Mouse (Mus musculus) brain, embryonic 14.5 days (tissue): Measurements from ENCODE around the gene Dcx. TPM values are rescaled to one million over a fixed set of nuclear protein-coding genes. Genes with fewer than 3 reads are reported as not detected.
A peak's percentile ranks its signal among the peaks of the same experiment; 100 is the strongest.

Experiments
- DNase-seq: peaks from one replicate; pipeline ENCODE4 v3.0.0-alpha.2; 2011; ENCODE audit warnings: low read depth
- CTCF ChIP-seq: fragments of 200-500 bp; IDR thresholded peaks from 2 replicates; pipeline ENCODE4 v1.5.1; 2012; ENCODE audit warnings: inconsistent platforms, mild to moderate bottlenecking, moderate library complexity, borderline replicate concordance; ENCODE audit not compliant: insufficient read depth, insufficient read length; ENCODE audit errors: extremely low read depth
- POLR2A ChIP-seq: fragments of 200-500 bp; IDR thresholded peaks from 2 replicates; pipeline ENCODE4 v1.6.1; 2012; ENCODE audit warnings: mild to moderate bottlenecking, inconsistent platforms, borderline replicate concordance; ENCODE audit not compliant: poor library complexity, insufficient read depth, insufficient read length, severe bottlenecking; ENCODE audit errors: extremely low read depth
- polyA plus RNA-seq: library from polyadenylated mRNA; depleted of rRNA; stranded (reverse); fragments of >200 nt; gene quantifications from 2 replicates; pipeline ENCODE4 v1.2.3, GENCODE M21; 2012; rRNA removed

Gene Dcx
- polyA plus RNA-seq = 239 and 313 TPM in 2 replicates

DNA sequence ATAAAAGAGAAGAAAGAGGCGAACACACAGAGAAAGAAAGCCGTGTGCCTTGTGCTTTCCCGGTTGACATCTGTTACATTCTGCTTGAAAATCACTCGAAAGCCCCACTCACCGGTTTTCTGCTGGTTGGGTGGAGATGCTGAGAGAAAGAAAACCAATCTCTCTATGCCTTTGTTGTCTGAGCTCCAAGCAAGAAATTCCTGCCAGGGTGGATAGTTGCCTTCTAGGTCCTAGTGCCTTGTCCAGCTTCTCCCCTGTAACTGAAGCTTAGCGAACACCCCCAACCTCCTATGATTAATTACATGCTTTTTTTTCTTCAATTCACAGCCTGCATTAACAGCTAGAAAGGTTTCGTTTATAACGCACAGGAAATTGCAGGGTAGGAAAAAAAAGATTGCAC lies at the start of gene Dcx:
Gene Dcx, minus strand, starts transcription at position 354 of the 400 bp plus-strand sequence.
- DNase-seq = peak; percentile 89
- TF ChIP-seq CTCF (no peak), POLR2A (peak; percentile 16; the same call in 1 of the 2 replicates)

DNA sequence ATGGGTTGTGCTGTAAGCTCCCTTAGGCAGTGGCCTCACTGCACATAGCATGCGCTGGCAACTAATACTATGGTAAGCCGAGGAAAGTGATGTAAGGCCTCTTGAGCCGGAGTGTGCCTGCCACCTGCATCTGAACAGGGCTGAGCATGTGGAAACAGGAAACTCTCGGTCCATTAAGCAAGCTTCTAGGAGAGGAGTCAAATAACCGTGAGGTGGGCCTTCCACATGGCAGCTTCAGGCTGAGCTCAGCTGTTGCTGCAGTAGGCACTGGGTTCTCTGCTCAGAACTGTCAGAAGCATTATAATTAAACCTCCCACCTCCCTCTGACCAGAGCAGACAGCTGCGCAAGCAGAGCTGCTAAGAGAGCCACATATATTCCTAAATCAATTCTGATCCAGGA lies 33.1 kb upstream of the Dcx start:
- DNase-seq = peak; percentile 48
- TF ChIP-seq CTCF (no peak), POLR2A (no peak)

DNA sequence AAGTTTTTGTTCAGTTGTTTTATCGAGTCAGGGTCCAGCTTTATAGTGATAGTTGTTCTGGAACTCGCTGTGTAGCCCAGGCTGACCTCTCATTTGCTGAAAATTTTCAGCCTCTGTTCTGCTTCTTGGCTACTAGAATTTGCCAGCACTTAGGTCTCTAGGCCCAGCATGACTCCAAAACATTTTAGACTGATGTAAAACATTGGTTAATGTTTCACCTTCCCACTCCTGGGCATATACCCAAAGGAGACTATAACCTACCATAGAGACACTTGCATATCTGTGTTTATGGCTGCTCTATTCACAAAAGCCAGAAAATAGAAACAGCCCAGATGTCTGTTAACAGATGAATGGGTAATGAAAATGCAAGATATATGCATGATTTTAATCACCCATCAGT lies 560 bp upstream of the Dcx start:
- TF ChIP-seq CTCF (no peak), POLR2A (no peak)
- DNase-seq = peak; percentile 40

DNA sequence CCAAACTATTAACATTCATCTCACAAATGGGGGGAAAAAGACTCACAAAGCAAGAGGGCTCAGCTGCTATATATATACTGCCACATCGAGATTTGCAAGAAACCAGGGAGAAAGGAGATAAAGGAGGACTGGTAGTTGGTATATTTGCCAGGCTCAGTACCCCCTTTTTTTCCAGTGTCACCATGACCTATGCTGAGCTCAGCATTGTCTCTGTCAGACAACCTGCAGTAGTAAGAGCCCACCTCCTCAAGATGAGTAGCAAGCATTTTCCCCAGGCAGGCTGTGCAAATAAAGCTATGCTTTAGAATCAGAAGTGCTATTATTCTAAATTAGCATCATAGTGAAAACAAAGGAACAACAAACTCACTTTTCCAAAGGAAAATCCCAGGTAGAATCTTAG lies 581 bp downstream of the Dcx start:
- no peak for TF ChIP-seq POLR2A
- no peak for TF ChIP-seq CTCF
- DNase-seq = peak; percentile 48

DNA sequence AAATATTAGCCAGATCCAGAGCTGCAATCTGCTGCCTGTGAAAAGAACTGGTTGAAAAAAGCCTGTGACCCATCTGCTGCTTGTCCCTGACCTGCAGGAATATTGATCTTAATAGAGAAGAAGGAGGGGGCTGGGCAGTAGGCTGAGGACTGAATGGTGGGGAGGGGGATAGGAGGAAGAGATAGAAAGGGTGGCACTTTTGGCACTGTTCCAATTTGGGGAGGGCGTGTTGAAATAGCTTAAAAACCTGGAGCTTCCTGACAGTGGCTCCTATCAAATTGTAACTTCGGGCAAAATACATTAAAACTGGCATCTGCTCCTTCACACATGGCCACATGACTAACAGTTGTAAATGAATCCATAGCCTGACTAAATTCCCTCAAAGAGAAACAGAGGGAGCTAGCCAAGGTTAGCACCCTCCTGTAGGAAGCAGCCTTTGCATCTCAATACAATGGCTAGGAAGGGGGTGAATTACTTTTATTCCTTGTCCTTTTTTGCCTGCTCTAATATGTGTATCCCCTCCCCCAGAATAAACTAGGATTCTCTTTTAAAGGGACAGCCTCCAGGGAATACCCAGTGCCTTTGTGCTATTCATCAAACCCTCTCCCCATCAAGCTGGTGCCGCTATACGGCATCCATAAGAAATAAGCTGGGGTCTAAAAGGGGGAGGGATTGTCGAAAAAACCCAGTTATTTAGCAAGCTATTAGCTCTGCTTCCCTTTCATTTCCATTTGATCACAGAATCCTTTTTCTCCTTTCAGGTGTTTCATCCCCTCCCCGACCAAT lies 1.5 kb downstream of the Dcx start:
- DNase-seq = peak; percentile 87
- TF ChIP-seq CTCF (no peak), POLR2A (no peak)

DNA sequence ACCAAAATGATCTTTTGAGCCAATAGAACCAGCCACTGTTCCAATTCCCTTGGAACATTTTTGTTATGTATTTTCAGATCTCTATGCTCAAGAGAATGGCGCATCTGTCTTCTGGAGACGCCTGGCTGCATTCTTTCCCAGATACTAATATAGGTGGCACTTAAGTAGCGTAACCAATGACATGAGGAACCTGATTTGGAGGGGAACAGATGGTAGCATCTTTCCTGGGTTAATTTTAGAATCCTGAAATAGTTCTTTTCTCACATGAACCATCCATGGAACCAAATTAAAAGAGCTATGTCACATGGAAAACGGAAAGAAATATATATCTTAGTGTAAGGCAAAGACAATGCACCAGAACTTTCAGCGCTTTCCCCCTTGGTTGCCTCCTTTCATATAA lies 11.0 kb downstream of the Dcx start:
- no peak for DNase-seq
- TF ChIP-seq POLR2A (no peak), CTCF (no peak)

DNA sequence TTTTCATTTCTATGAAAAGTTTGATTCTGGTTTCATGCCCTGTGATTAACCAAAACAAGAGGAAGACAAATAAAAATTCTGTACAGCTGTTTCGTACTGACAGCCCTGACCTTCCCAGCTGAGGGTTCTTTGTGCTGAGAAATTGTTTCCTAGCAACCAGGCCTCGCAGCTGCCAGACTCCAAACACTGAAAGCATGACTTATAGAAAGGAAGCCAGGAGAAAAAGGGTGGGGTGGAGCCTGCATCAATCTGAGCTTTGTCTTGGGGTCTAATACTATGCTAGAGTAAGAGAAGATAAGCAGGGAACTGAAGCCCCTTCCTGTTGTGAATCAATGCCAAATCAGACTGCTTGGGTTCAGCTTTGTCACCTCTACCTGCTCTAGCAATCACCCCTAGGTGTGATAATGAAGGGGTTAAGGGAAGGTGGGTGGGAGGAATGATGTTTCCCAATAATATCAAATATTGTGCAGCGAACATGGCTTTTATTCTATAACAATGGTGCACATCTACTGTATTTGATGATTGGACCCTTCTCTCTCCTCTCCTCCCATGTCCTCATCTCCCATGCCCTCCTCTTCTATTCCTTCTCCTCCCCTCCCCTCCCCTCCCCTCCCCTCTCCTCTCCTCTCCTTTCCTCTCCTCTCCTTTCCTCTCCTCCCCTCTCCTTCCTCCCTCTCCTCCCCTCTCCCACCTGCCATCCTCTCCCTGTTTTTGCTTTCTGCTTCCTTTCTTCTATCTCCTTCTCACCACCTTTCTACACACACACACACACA lies 26.2 kb downstream of the Dcx start:
- peak; percentile 93 for DNase-seq
- TF ChIP-seq POLR2A (no peak), CTCF (no peak)

DNA sequence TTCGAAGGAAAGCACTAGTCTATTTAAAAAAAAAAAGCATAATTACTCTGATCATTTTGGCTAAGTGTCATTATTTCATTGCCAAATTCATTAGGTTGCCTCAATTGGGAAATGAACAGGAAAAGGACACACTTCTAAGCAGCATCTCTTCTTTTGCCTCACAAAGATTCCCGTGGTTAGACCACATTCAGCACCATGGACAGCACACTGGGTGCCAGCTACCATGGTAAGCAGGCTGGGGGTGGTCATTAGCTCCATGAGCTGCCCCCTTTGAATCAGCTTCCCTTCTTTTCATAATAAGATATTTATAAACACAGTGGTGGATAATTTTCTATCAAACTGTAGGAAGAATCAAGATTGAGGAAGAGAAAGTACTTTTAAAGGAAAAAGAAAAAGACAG lies 28.4 kb downstream of the Dcx start:
- peak; percentile 44 for DNase-seq
- TF ChIP-seq CTCF (no peak), POLR2A (no peak)

DNA sequence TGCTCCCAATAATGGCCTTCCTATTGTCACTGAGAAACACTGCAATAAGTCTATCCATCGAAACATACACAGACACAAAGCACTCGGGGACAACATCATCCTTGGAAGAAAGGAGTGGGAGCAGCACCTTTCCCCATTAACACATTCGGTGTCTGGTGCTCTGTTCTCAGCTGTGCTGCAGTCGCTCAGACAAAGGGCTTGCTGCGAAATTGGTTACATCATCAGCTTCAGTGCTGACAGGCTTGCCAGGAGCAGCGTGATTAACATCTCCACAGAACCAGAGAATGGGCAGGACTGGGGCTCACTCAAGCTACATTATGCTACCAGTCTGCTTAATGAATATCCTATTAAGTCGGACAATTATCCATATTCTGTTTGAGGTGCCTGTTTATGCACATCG lies 30.8 kb downstream of the Dcx start:
- TF ChIP-seq POLR2A = no peak
- peak; percentile 94 for DNase-seq

DNA sequence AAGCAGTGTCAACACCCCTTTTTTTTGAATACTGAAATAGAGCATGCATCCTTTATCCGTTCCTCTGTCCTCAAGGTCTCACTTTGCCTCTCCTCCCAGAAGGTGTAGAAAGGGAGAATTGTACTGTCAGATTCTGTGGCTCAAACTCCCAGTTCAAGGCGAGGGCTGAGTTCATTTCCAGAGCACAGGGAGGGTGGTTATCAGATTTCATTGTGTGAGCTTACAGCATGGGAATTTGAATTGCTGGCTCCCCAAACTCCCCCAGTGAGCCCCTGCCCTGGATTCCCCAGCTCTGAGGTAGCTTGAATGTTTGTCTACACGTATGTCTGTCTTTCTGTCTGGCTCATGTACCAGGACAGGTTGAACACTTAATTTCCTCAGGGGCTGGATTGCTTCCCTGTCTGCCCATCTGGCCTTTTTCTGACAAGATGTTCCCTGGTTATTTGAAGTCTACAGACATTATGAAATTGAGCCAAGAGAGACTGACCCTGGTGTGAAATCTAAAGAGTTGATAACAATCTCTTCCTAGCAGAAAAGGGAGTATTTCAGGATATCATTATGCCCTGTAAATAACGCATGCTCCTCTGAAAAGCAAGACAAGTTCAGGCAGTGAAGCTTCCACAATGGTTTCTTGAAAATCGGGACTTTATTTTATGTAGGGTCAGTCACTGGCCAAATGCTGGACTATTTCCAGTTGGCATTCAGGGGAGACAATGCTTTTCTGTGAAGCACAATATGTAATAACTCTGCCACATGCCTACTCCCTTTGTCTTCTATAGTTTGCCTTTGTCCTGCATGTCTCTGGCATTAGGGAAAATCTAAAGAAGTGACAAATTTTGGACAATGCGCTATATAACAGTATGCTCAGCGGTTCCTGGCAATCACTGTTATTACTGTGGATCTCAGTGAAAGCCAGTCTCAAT lies 35.5 kb downstream of the Dcx start:
- peak; percentile 59 for DNase-seq
- no peak for TF ChIP-seq POLR2A
- TF ChIP-seq CTCF = no peak

DNA sequence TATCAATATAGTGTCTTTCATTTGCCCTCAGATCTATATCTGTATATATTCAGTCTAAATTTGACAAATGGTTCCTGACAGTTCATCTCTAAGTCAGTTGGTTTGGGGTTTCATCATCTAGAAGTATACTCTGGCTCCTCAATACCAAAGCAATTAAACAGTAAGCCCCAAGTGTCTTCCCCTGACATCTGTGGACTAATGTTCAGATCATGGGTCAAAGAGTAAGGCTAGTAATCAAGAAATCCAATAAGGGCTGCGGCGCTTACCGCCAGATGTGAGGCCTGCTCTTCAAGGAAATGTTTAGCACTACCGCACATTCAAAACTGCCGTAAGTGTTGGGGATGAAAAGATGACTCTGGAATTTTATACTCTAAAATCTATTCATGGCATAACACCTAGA lies 36.2 kb downstream of the Dcx start:
- no peak for TF ChIP-seq CTCF
- no peak for TF ChIP-seq POLR2A
- no peak for DNase-seq
